Mouse (Mus musculus) gonadal fat pad, adult 2 months (tissue): Measurements from ENCODE around the gene Hexb. TPM values are rescaled to one million over a fixed set of nuclear protein-coding genes. Genes with fewer than 3 reads are reported as not detected.
"Not testable (repeated sequence)": the region's sequence is repeated elsewhere in the genome, so short reads cannot be mapped to it uniquely, and the experiment has no call there.

Source experiments
- DNase-seq: peaks from one replicate; pipeline ENCODE4 v3.0.0-alpha.2; 2012; ENCODE audit warnings: low read depth
- polyA plus RNA-seq: library from polyadenylated mRNA; depleted of rRNA; stranded (reverse); fragments of >200 nt; gene quantifications from 2 replicates; pipeline ENCODE4 v1.2.3, GENCODE M21; 2012; rRNA removed

The Hexb gene
- polyA plus RNA-seq, 1 experiment, result 200 TPM

DNA sequence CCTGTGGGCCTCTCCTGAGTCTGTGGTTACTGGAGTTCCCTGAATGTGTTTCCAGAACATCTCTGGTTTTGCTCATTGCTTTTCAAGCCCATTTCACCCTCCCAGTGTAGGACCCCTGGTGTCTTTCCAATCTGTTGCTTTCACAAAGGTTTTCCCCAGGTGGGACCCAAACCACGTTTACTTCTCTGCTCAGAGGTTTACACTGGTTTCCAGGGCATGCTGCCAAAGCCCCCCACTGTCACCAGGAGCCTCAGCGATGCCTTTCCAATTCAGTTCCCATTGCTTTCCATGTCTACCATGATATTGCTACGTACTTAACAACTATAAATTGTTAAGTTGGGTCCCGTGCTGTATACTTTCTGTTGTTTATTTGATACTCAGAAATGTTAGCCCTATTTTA lies 15.3 kb downstream of the Hexb start:
- no peak for DNase-seq

DNA sequence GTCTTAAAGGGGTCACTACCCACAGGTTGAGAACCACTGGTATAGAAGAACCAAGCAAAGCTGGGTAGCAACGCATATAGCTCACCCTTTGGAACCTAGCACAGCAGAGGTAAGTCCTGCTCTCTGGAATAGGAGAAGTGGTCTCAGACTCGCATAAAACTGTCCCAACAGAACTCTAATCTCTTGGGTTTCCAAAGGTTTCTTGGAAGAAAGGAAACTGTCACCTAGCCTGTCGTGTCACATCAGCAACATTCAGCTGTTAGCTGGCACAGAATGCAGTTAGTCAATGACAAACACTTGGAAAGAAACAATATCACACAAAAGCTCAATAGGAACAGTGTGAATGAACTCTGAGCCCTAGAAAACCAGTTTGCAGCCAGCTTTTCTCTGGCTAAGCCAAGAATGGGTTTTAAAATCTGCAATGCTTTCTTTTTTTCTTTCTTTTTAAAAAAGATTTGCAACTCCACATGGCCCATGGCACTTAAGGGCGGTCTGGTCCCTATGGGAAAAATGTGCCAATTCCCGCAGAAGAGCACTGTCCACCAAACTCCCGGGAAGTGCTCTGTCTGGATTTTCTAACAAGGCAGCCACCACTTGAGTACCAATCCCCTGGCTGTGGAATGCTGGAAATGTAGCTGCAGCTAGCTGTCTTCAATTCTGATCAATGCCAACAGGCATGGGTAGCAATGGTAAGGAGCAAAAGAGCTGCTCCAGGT lies 17.9 kb downstream of the Hexb start:
- DNase-seq, result no peak

DNA sequence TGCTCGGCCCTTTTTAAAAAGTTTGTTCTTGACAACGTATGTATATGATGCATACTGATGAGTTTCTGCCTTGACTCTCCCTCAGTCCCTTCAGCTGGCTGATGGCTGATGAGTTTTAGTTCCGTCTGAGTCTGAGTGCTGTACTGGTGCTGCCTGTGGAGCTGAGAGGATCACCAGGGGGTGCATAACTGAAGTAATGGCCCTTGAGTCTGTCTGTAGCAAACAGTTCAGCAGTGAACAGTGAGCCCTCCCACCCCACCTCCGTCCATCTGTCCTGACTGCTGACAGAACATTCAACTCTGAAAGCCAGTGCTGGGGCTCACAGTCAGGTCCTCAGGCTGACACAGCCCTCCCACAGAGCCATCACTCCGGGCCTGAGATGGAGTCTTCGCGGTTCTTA lies 19.2 kb downstream of the Hexb start:
- DNase-seq, result no peak

DNA sequence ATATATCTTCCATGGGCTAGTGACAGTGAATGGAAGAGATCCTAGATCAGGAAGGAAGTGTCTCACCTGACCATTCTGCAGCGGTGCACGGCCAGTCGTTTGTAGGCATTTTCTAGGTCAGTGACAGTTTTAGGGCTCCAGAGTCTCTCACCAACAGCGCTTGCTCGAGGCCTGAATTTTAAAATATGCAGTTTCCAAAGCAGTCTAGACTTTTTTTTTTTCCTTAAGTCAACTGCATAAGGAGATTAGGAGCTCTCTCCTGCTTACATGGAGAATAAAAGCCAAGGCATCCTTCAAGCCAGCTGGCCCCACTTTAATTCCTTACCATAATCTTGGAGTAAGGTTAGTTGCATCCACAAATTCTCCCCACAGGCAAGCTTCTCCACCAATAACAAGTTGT lies 21.4 kb downstream of the Hexb start:
- no peak for DNase-seq

DNA sequence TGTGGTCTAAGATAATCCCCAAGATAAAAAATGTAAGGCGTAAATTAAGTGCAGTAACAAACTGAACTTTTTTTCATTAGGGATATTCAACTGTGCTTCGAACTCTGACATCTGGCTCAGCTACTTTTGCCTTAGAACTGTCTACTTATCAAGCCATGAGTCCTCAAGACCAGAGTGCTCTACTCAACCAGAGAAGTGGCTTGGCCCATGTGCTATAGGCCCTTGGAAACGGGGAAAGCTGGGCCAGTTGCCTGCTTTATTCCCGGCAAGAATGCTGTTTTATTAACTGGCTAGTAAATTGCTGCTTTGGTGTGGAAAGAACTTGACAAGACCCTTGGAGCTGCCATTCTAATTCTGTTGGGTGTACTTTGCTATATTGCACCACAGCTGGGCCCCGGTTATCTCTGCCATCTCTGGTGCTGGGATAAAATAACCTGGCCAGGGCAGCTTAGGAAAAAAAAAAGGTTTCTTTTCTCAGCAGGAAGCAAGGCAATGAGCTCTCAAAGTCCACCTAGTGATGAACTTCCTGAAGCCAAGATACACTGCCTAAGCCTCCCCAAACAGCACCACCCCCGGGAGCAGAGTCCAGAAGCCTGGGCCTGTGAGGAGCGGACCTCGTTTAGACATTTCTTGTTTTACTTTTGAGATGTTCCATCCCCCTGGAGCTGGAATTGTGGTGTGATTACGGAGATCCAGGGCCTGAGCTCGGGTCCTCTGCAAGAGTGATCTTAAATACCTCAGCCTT lies 22.5 kb downstream of the Hexb start:
- DNase-seq, result no peak

DNA sequence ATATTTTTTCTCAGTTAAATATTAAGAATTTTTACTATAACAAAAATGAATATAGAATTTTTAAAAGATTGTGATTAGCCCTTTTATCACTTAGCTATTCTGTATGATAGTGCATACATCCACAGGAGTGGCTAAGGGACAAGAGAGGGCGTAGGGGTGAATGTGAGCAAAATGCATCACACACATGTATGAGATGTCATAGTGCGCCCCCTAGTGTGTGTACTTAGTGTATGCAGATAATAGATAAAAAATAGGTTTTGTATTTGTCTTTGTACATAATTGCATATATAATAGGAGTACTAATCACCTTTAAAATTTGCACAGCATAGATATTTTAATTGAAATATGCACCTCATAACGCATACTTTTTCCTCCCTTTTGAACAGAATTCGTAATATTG lies 52.3 kb downstream of the Hexb start:
- no peak for DNase-seq

DNA sequence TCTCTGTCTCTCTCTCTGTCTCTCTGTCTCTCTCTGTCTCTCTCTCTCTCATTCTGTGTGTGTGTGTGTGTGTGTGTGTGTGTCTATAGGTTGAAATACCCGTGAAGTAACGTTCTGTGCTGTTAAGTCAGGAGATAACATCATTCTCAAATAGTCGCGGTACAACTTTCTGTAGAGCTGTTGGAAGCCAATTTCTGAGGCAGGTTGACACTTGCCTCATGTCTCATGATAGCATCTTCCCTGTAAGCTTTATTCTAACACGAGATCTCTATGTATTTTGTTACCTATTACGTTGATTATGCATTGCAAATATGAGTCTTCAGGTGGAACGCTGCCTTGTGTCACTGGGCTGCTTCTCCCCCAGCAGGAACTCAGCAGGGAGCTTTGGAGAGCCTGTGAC lies 55.8 kb downstream of the Hexb start:
- DNase-seq, result peak; percentile 67

DNA sequence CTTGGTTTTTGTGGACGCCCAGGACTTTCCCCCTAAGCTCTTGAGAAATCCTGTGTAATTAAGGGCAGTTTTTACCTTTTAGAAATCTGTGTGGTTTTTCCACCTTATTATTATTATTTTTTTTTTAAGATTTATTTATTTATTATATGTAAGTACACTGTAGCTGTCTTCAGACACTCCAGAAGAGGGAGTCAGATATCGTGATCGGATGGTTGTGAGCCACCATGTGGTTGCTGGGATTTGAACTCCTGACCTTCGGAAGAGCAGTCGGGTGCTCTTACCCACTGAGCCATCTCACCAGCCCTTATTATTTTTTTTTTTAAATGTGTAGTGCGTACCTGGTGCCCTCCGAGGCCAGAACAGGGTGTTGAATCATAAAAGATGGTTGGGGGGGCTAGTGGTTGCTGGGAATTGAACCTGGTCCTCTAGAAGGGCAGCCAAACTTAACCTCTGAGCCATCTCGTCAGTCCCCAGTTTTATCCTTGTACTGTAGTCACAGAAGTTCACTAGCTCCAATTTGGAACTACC lies 59.7 kb downstream of the Hexb start:
- DNase-seq, result not testable (repeated sequence)

DNA sequence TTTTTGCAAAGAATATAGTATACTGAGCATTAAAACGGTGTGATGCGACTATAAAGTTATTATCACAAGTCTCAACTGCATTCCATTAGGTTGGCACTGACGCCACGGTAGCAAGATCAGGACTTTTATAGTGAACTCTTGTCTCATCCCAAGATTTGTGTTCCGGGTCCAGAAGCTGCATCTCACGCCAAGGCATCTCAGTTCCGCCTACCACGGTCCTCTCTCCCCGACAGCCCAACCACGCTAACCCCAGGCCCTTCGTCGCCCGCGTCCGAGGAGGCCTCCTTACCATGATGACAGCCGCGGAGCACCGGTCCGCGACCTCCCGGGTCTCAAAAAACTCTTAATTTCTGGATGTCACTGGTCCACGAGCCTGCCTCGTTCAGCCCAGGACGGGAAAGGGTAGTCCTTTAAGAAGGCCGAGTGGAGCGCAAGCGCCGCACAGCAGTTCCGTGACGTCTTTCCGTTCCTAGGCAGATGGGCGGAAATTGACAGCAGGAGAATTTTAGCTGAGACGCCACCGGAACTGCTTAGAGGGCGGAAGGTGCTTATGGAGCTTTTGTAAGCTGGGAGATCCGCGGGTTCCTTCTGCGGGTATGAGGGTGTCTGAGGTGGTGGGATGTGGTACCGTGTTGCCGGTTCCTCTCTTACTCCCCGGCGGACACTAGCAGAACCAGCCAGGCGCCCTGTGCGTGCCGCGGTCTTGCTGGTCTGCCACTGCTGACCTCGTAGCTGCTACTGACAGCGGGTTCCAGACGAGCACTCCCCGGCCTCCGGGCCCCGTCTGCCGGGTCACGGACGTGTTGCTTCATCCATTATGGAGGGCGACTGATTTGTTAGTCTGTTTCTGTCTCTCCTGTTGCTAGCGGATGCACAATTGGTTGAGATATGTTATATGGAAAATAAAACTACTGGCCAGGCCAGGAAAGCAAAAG lies 60.4 kb downstream of the Hexb start, which contains the start of the genes Gfm2 and Nsa2:
TSS of gene Gfm2 (plus strand) at position 472 of the 935 bp plus-strand sequence.
TSS of gene Nsa2 (minus strand) at position 472 of the 935 bp plus-strand sequence.
- DNase-seq, result peak; percentile 82

DNA sequence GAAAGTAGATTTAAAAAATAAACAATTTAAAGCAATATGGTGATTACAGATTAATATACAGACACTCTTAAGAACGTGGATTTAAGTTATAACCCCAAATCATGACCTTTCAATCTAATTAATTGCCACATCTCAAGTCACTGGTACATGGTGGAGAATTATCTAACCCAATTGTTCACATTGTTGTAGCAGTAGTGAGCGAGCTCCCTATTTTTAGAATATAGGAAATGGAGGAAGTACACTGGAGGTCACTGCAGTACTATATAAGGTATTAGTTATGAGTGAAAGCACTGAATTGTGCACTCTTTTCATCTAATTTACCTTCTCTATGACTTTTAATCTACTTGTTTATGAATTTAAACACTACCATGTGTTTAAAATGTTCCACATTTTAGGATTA lies 67.7 kb downstream of the Hexb start:
- not testable (repeated sequence) for DNase-seq

DNA sequence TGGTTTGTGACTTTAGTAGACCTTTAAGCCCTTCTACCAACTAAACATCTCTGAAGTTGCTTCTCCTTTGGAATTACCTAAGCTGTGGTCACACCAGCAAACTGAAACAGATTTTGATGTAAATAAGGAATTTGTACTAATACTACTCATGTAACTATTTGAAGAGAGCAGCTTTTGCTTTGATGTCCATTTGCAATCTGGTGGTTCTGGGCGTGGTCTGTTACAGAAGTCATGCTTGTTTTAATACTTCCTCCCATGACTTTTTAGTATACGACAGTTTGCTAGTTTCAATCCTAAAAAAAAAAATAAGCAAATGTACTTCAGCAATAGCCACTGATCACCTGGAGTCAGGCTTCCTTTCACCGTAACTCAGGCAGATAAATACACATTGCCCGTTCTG lies 68.5 kb downstream of the Hexb start:
- DNase-seq, result not testable (repeated sequence)

Other genes with a start within 250 kb of the Hexb start
- 7.4 and 15.2 TPM in 2 replicates for gene 1700029F12Rik, start 164.0 kb downstream of the Hexb start, polyA plus RNA-seq
- gene Fam169a, start 131.1 kb downstream of the Hexb start, polyA plus RNA-seq, result 3.2 and 3.3 TPM in 2 replicates
- 7.6 and 7.7 TPM in 2 replicates for gene Gm6169, start 99.1 kb downstream of the Hexb start, polyA plus RNA-seq
- gene Gfm2, start 60.4 kb downstream of the Hexb start, polyA plus RNA-seq, result 20.7 and 23.6 TPM in 2 replicates
- gene Nsa2, start 60.4 kb downstream of the Hexb start, polyA plus RNA-seq, result 28.6 and 35.6 TPM in 2 replicates
- 12.9 and 13.8 TPM in 2 replicates for gene Enc1, start 42.7 kb upstream of the Hexb start, polyA plus RNA-seq